Mouse (Mus musculus): ENCODE data around the gene Mptx1.
"Not testable (repeated sequence)": the region's sequence is repeated elsewhere in the genome, so short reads cannot be mapped to it uniquely, and the experiment has no call there.

The Mptx1 gene

GRCm38 (mm10) chr1:174330218-174330617 is at the start of gene Mptx1:
TSS of gene Mptx1 (plus strand) at chr1:174330518.
- DNase-seq (ENCODE audit: low read depth) = no peak

- no peak for DNase-seq (ENCODE audit: low read depth)
Observed at GRCm38 (mm10) chr1:174303162-174303561, 27.2 kb upstream of the Mptx1 start.

GRCm38 (mm10) chr1:174317308-174317707 is 13.0 kb upstream of the Mptx1 start:
- no peak for DNase-seq (ENCODE audit: low read depth)

GRCm38 (mm10) chr1:174353636-174354035 is 23.3 kb downstream of the Mptx1 start:
- DNase-seq (ENCODE audit: low read depth) = not testable (repeated sequence)

GRCm38 (mm10) chr1:174354640-174355039 is 24.3 kb downstream of the Mptx1 start:
- DNase-seq (ENCODE audit: low read depth) = no peak

- no peak for DNase-seq (ENCODE audit: low read depth)
Observed at GRCm38 (mm10) chr1:174364882-174365451, 34.6 kb downstream of the Mptx1 start, which contains the start of gene Olfr417. TSS of gene Olfr417 (plus strand) at chr1:174365122.

- DNase-seq (ENCODE audit: low read depth) = no peak
Observed at GRCm38 (mm10) chr1:174373799-174374198, 43.5 kb downstream of the Mptx1 start.
